Mouse (Mus musculus): ENCODE measurements around the gene Gm20388. TPM values are rescaled to one million over a fixed set of nuclear protein-coding genes. Genes with fewer than 3 reads are reported as not detected.
A peak's percentile ranks its signal among the peaks of the same experiment; 100 is the strongest.

Gm20388 gene
- polyA plus RNA-seq, 2 experiments = 8.5 TPM; not detected in 1

GRCm38 (mm10) chr8:124392271-124393012 is 4481.8 kb downstream of the Gm20388 start:
- Histone ChIP-seq H3K4me2 (ENCODE audit: low read depth) (no peak overlapping the region), H3K36me3 (replicated peaks; ENCODE audit: control insufficient read depth, insufficient read depth, low read depth) (no peaks in the 10 kb centered on the region)

GRCm38 (mm10) chr8:124393013-124393412 is 4482.4 kb downstream of the Gm20388 start:
- Histone ChIP-seq H3K27ac (no peak overlapping the region), H3K36me3 (replicated peaks; ENCODE audit: control insufficient read depth, insufficient read depth, low read depth) (no peaks in the 10 kb centered on the region), H3K9me3 (ENCODE audit: control insufficient read depth, low read length) (no peaks in the 10 kb centered on the region), H3K9ac (replicated peaks) (no peak overlapping the region), H3K4me1 (replicated peaks; ENCODE audit: control insufficient read depth in 2 of 2, insufficient read depth in 2 of 2, low read length in 1 of 2) (no peaks in the 10 kb centered on the region), H3K4me2 (ENCODE audit: low read depth) (no peak overlapping the region), H3K27me3 (ENCODE audit: control insufficient read depth, insufficient read depth, low read length) (no peaks in the 10 kb centered on the region), H3K4me3 (ENCODE audit: insufficient read depth in 1 of 2, low read depth in 2 of 2, low read length in 2 of 2) (no peak overlapping the region)
- 55% methylated on average over 5 of the region's 5 CpGs for WGBS (ENCODE audit: insufficient replicate concordance)
- TF ChIP-seq CTCF (IDR thresholded peaks at IDR 0.05; ENCODE audit: low read depth) (no peak), EP300 (IDR thresholded peaks at IDR 0.05; ENCODE audit: low read depth) (no peak)
- ATAC-seq (ENCODE audit: insufficient read depth) (no peak), DNase-seq (ENCODE audit: low read depth in 3 of 3, low spot score in 3 of 3) (no peak)

More at GRCm38 (mm10) chr8:124392271-124393012, 4481.8 kb downstream of the Gm20388 start:
- Histone ChIP-seq H3K9me3 (ENCODE audit: control insufficient read depth, low read length) (no peaks in the 10 kb centered on the region), H3K4me1 (replicated peaks; ENCODE audit: control insufficient read depth in 2 of 2, insufficient read depth in 2 of 2, low read length in 1 of 2) (no peaks in the 10 kb centered on the region), H3K27me3 (ENCODE audit: control insufficient read depth, insufficient read depth, low read length) (no peaks in the 10 kb centered on the region), H3K9ac (replicated peaks) (no peak overlapping the region), H3K4me3 (ENCODE audit: insufficient read depth in 1 of 2, low read depth in 2 of 2, low read length in 2 of 2) (no peak overlapping the region), H3K27ac (no peak overlapping the region)
- no peak for TF ChIP-seq CTCF (IDR thresholded peaks at IDR 0.05; ENCODE audit: low read depth)
- no peak for TF ChIP-seq EP300 (IDR thresholded peaks at IDR 0.05; ENCODE audit: low read depth)
- ATAC-seq (ENCODE audit: insufficient read depth) (no peak), DNase-seq (ENCODE audit: low read depth in 3 of 3, low spot score in 3 of 3) (no peak)
- 55% methylated on average over 10 of the region's 10 CpGs for WGBS (ENCODE audit: insufficient replicate concordance)

- no peaks in the 10 kb centered on the region for H3K4me1 ChIP-seq (replicated peaks; ENCODE audit: control insufficient read depth in 2 of 2, insufficient read depth in 2 of 2, low read length in 1 of 2)
- ATAC-seq (ENCODE audit: insufficient read depth) = no peak
- H3K4me2 ChIP-seq (ENCODE audit: low read depth) = no peak overlapping the region
- no peaks in the 10 kb centered on the region for H3K27me3 ChIP-seq (ENCODE audit: control insufficient read depth, insufficient read depth, low read length)
- no peaks in the 10 kb centered on the region for H3K9me3 ChIP-seq (ENCODE audit: control insufficient read depth, low read length)
- H3K27ac ChIP-seq = no peak overlapping the region
- 64% methylated on average over 4 of the region's 4 CpGs for WGBS (ENCODE audit: insufficient replicate concordance)
- peak in 1 of 3 experiments; percentile 4 for DNase-seq (ENCODE audit: low read depth in 3 of 3, low spot score in 3 of 3)
- TF ChIP-seq CTCF (IDR thresholded peaks at IDR 0.05; ENCODE audit: low read depth) (peak; percentile 63), EP300 (IDR thresholded peaks at IDR 0.05; ENCODE audit: low read depth) (no peak)
- no peaks in the 10 kb centered on the region for H3K36me3 ChIP-seq (replicated peaks; ENCODE audit: control insufficient read depth, insufficient read depth, low read depth)
- no peak overlapping the region for H3K9ac ChIP-seq (replicated peaks)
- H3K4me3 ChIP-seq (ENCODE audit: insufficient read depth in 1 of 2, low read depth in 2 of 2, low read length in 2 of 2) = no peak overlapping the region
Observed at GRCm38 (mm10) chr8:124393927-124394326, 4483.3 kb downstream of the Gm20388 start.

- DNase-seq (ENCODE audit: low read depth in 3 of 3, low spot score in 3 of 3) (no peak), ATAC-seq (ENCODE audit: insufficient read depth) (no peak)
- H3K36me3 ChIP-seq (replicated peaks; ENCODE audit: control insufficient read depth, insufficient read depth, low read depth) = no peaks in the 10 kb centered on the region
- no peaks in the 10 kb centered on the region for H3K9me3 ChIP-seq (ENCODE audit: control insufficient read depth, low read length)
- 70% methylated on average over 7 of the region's 7 CpGs for WGBS (ENCODE audit: insufficient replicate concordance)
- H3K9ac ChIP-seq (replicated peaks) = no peak overlapping the region
- no peaks in the 10 kb centered on the region for H3K27me3 ChIP-seq (ENCODE audit: control insufficient read depth, insufficient read depth, low read length)
- TF ChIP-seq CTCF (IDR thresholded peaks at IDR 0.05; ENCODE audit: low read depth) (no peak), EP300 (IDR thresholded peaks at IDR 0.05; ENCODE audit: low read depth) (no peak)
- no peak overlapping the region for H3K27ac ChIP-seq
- H3K4me1 ChIP-seq (replicated peaks; ENCODE audit: control insufficient read depth in 2 of 2, insufficient read depth in 2 of 2, low read length in 1 of 2) = no peaks in the 10 kb centered on the region
- H3K4me2 ChIP-seq (ENCODE audit: low read depth) = no peak overlapping the region
- no peak overlapping the region for H3K4me3 ChIP-seq (ENCODE audit: insufficient read depth in 1 of 2, low read depth in 2 of 2, low read length in 2 of 2)
Observed at GRCm38 (mm10) chr8:124394951-124395350, 4484.3 kb downstream of the Gm20388 start.

MicroRNAs encoded within 50 kb of the gene (microRNA counts, 519-probe panel; counts per million panel counts)
- microRNA mmu-miR-1967 = 69.9 counts per million

Small RNA genes within 50 kb of the gene (microRNA-seq; reads per million reads assigned to microRNA genes)
- gene Gm22715 = not detected
- not detected for gene Gm24366
- gene Gm27530 = not detected
- gene Mir1967 = not detected
- gene Mir6396 = not detected
- not detected for gene Mir7079
- gene Mir7080 = not detected
- not detected for gene Mir7237
- gene Mir7687 = not detected

Other genes with a start within 250 kb of the Gm20388 start
- gene Wfdc1, start 244.5 kb upstream of the Gm20388 start, polyA plus RNA-seq (2012; rRNA removed) = 0.95 and 0.99 TPM in 2 replicates
- 1.3 and 2.1 TPM in 2 replicates for gene Wfdc1, start 244.5 kb upstream of the Gm20388 start, polyA plus RNA-seq (2014; fragmentation: Nextera tagmentation; extraction: Ambion mirVana)
- gene Atp2c2, start 210.8 kb upstream of the Gm20388 start, polyA plus RNA-seq (2012; rRNA removed) = 0.08 and 0.11 TPM in 2 replicates
- gene Atp2c2, start 210.8 kb upstream of the Gm20388 start, polyA plus RNA-seq (2014; fragmentation: Nextera tagmentation; extraction: Ambion mirVana) = 0.08 and 0.10 TPM in 2 replicates
- 2.7 and 2.8 TPM in 2 replicates for gene Tldc1, start 132.4 kb upstream of the Gm20388 start, polyA plus RNA-seq (2012; rRNA removed)
- gene Tldc1, start 132.4 kb upstream of the Gm20388 start, polyA plus RNA-seq (2014; fragmentation: Nextera tagmentation; extraction: Ambion mirVana) = 1.3 and 2.0 TPM in 2 replicates
- 57.0 and 59.6 TPM in 2 replicates for gene Cotl1, start 70.3 kb upstream of the Gm20388 start, polyA plus RNA-seq (2012; rRNA removed)
- gene Cotl1, start 70.3 kb upstream of the Gm20388 start, polyA plus RNA-seq (2014; fragmentation: Nextera tagmentation; extraction: Ambion mirVana) = 77.7 and 88.7 TPM in 2 replicates
- gene Klhl36, start 48.6 kb upstream of the Gm20388 start, polyA plus RNA-seq (2012; rRNA removed) = 2.5 TPM in 2 replicates
- gene Klhl36, start 48.6 kb upstream of the Gm20388 start, polyA plus RNA-seq (2014; fragmentation: Nextera tagmentation; extraction: Ambion mirVana) = 2.7 and 3.3 TPM in 2 replicates
- gene Usp10, start 481 bp upstream of the Gm20388 start, polyA plus RNA-seq (2012; rRNA removed) = 23.8 and 47.0 TPM in 2 replicates
- gene Usp10, start 481 bp upstream of the Gm20388 start, polyA plus RNA-seq (2014; fragmentation: Nextera tagmentation; extraction: Ambion mirVana) = 59.0 and 60.8 TPM in 2 replicates
- 0.25 and 0.47 TPM in 2 replicates for gene Crispld2, start 81.6 kb downstream of the Gm20388 start, polyA plus RNA-seq (2012; rRNA removed)
- 0.27 and 0.30 TPM in 2 replicates for gene Crispld2, start 81.6 kb downstream of the Gm20388 start, polyA plus RNA-seq (2014; fragmentation: Nextera tagmentation; extraction: Ambion mirVana)
- gene Zdhhc7, start 190.6 kb downstream of the Gm20388 start, polyA plus RNA-seq (2012; rRNA removed) = 12.1 and 12.2 TPM in 2 replicates
- gene Zdhhc7, start 190.6 kb downstream of the Gm20388 start, polyA plus RNA-seq (2014; fragmentation: Nextera tagmentation; extraction: Ambion mirVana) = 9.2 and 11.4 TPM in 2 replicates
- 0.73 and 0.83 TPM in 2 replicates for gene 6430548M08Rik, start 203.3 kb downstream of the Gm20388 start, polyA plus RNA-seq (2012; rRNA removed)
- 1.00 and 2.5 TPM in 2 replicates for gene 6430548M08Rik, start 203.3 kb downstream of the Gm20388 start, polyA plus RNA-seq (2014; fragmentation: Nextera tagmentation; extraction: Ambion mirVana)

All from liver, embryonic 14.5 days (tissue).